27 mouse cellular contexts compared by ENCODE assay signal in the genomic region with DNA sequence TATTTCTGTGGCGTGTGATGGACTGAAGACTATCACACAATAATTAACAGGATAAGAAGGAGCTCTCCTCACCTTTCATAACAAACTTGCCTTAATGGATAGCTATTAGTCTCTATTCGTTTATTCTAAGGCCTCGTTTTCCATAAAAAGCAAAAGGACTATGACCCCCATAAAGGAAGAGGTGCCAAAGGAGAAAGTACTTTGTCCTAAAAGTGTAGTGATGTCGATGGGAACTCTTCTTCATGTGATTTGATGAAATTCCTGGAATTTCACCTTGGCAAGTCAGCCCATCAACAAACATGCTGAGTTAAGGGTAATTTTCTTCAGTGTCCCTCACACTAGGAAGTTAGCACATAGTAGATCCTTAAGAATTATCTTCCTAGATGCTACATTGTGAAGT.
"Had no signal": no experiment of that assay in that cellular context is flagged by ENCODE, and none has a peak within 500 bp of the region (broad histone marks: within the 10 kb centered on the region; RNA-seq: fewer than 3 reads in every experiment).

No protein-coding gene starts in this region.

- DNase-seq: liver, embryonic 13.5 days; liver, postnatal 0 days; lung, adult 18-20 months; lung, adult 2 months; lung, postnatal 10 days; lung, postnatal 14 days; lung, postnatal 36 days; lung, postnatal 4 days; midbrain, embryonic 14.5 days had no signal

- H3K27me3 ChIP-seq: limb, embryonic 15.5 days; liver, embryonic 12.5 days; liver, embryonic 13.5 days; liver, embryonic 15.5 days; lung, embryonic 15.5 days; megakaryocyte, embryonic 14.5 days; midbrain, embryonic 12.5 days; midbrain, embryonic 13.5 days; midbrain, embryonic 15.5 days; neural tube, embryonic 12.5 days; neural tube, embryonic 13.5 days had no signal

- H3K36me3 ChIP-seq: limb, embryonic 10.5 days; limb, embryonic 12.5 days; limb, embryonic 13.5 days; limb, embryonic 15.5 days; liver, embryonic 12.5 days; liver, embryonic 13.5 days; liver, embryonic 15.5 days; lung, embryonic 15.5 days; midbrain, embryonic 10.5 days; midbrain, embryonic 12.5 days; midbrain, embryonic 13.5 days; midbrain, embryonic 15.5 days; neural tube, embryonic 12.5 days; neural tube, embryonic 13.5 days had no signal

- H3K4me1 ChIP-seq: limb, embryonic 15.5 days; liver, embryonic 12.5 days; liver, embryonic 15.5 days; megakaryocyte, embryonic 14.5 days; midbrain, embryonic 12.5 days; midbrain, embryonic 13.5 days; midbrain, embryonic 15.5 days had no signal

- H3K4me3 ChIP-seq: limb, embryonic 10.5 days; limb, embryonic 12.5 days; limb, embryonic 13.5 days; limb, embryonic 15.5 days; liver, embryonic 12.5 days; liver, embryonic 13.5 days; liver, embryonic 15.5 days; lung, embryonic 15.5 days; megakaryocyte, embryonic 14.5 days; midbrain, embryonic 10.5 days; midbrain, embryonic 12.5 days; midbrain, embryonic 13.5 days; midbrain, embryonic 15.5 days; myocyte; neural tube, embryonic 12.5 days; neural tube, embryonic 13.5 days had no signal

- H3K27ac ChIP-seq: limb, embryonic 10.5 days; limb, embryonic 12.5 days; limb, embryonic 13.5 days; limb, embryonic 15.5 days; liver, embryonic 12.5 days; liver, embryonic 13.5 days; liver, embryonic 14.5 days; liver, embryonic 15.5 days; lung, embryonic 15.5 days; macrophage; midbrain, embryonic 10.5 days; midbrain, embryonic 12.5 days; midbrain, embryonic 13.5 days; midbrain, embryonic 15.5 days; neural tube, embryonic 12.5 days; neural tube, embryonic 13.5 days had no signal

- H3K9ac ChIP-seq: limb, embryonic 12.5 days; limb, embryonic 13.5 days; limb, embryonic 15.5 days; liver, embryonic 12.5 days; liver, embryonic 13.5 days; liver, embryonic 14.5 days; liver, embryonic 15.5 days; liver, postnatal 0 days; lung, embryonic 14.5 days; lung, embryonic 15.5 days; midbrain, embryonic 12.5 days; midbrain, embryonic 13.5 days; midbrain, embryonic 15.5 days; neural tube, embryonic 12.5 days; neural tube, embryonic 13.5 days had no signal
